Mouse (Mus musculus) urinary bladder, postnatal 25 days (tissue): ENCODE data around the gene Pdcd4.
A peak's percentile ranks its signal among the peaks of the same experiment; 100 is the strongest.

Experiments
- DNase-seq: peaks from one replicate; pipeline ENCODE4 v3.0.0; 2022; ENCODE audit warnings: low spot score

The Pdcd4 gene

GRCm38 (mm10) chr19:53892061-53892460 lies at the start of gene Pdcd4:
Gene Pdcd4 (plus strand): TSS chr19:53892231.
- DNase-seq = no peak

GRCm38 (mm10) chr19:53843972-53844371 lies 48.1 kb upstream of the Pdcd4 start:
- no peak for DNase-seq

- no peak for DNase-seq
Measured at GRCm38 (mm10) chr19:53848272-53848995, 43.6 kb upstream of the Pdcd4 start.

GRCm38 (mm10) chr19:53850166-53850922 lies 41.7 kb upstream of the Pdcd4 start:
- DNase-seq = peak; percentile 69

- DNase-seq = no peak
Measured at GRCm38 (mm10) chr19:53851352-53851751, 40.7 kb upstream of the Pdcd4 start.

DNA sequence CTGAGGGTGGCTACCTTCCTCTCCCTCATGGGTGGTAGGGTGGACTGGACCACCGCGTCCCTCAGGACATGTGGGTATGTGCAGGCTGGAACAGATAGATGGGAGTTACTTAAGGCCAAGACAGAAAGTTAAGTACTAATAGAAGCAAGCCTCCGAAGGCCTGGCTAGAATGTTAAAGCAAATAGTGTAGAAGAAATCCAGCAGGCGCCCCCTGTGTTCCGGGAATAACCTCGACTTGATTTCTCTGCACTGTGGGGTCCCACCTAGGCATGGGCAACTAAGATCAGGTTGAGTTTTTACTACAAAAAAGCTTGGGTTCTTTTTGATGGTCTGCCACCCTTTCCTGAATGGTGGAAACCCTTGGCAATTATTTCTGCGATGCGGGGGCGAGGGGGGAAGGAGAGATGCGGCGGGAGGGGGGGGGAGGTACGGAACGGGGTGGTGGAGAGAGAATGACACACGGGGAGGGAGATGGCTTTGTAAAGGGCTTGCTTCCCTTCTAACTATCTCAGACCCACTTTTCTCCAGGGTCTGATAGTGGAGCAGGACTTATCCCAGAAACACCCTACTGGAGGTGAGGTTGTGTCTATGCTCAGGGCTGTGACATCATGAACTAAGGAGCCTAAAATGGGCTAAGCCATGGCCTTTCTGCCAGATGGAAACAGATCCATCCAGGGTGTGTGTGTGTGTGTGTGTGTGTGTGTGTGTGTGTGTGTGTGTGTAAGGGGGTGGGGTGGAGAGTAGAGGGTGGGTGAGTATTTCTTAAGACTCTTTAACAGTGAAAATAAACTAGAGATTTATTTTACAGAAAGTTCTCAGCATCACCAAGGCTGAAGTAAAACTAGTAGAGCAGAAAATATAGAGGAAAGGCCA lies 40.0 kb upstream of the Pdcd4 start:
- DNase-seq = no peak

DNA sequence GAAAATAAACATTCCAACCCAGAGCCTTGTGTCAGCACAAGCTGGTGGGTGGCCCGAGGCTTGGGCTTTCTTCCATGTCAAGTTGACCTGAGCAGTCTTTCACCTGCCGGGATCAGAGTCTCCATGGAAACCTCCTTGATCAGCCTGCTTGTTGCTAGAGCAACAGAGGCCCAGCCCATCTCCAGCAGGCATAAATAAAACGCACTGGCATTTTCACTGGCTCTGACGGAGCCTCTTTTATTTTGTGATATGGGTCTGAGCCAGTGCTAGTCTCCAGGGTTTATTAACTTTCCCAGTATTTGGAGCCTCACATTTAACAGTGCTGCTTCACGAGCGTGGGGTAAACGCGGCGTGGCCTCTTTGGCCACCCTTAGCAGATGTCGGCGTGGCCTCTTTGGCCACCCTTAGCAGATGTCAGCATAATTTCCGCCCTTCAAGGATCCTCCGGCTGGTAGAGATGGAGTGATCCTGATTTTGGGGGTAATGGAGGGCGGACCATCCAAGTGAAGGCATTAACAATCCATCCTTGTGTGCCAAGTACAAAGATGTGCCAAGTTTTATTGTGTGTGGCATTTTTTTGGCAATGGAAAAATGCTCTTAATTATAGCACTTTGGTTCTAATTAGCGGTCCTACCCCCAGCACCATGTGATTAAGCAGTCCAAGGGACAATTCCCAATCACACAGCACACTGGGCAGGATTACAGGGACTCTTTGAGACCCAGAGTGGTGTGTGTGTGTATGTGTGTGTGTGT lies 39.2 kb upstream of the Pdcd4 start:
- DNase-seq = peak; percentile 49

DNA sequence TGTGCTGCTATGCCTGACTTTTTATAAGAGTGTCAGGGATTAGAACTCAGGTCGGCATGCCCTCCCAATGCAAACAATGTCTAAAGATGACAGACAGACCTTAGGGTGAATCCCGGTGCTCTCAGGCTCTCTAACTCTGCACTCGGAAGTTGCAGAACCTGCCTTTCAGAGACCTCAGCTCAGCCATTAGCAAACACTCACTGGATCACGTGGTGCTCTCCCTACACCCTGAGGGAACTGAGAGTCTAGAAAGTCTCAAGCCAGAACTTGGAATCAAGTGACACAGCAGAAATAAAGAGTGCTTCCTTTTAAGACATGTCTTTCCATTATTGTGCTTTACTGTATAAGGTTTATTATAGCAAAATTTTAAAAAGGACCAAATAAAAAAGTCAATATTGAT lies 37.1 kb upstream of the Pdcd4 start:
- DNase-seq = no peak

GRCm38 (mm10) chr19:53855781-53856180 lies 36.2 kb upstream of the Pdcd4 start:
- no peak for DNase-seq

DNA sequence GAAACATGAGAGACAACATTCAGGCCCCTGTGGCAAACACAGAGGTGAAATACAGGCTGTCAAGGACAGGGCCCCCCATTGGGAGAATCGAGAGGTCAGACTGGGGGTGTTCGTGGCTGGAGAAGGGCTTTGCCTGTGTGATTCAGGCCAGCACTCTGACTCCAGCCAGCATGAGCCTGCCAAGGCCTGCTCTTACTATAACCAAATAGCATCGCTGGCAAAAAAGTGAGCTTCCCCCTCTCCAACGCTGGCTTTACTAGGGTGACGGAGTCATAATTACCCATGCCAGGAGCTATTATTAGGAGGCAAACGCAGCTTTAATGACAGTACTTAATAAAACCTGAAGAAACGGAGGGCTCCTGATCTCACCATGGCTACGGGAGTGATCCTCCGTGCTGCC lies 35.2 kb upstream of the Pdcd4 start:
- DNase-seq = no peak

DNA sequence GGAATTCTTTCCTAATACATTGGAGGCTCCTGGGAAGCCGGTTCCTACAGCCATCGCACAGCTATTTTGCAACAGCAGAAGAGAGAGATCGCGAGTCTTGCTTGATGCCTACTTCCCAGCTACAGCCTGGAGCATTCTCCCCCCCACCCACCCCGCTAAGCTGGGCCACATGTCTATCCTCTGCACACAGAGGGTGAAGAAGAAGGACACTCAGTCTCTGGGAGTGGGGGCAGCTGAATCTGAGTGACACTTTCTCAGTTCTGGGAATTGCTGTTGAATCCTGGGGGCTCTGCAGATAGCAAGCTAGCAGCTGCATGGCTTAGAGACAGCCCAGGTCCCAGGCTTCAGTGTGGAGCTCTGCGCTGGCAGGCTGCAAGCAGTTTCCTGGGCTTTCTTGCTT lies 34.1 kb upstream of the Pdcd4 start:
- DNase-seq = no peak

DNA sequence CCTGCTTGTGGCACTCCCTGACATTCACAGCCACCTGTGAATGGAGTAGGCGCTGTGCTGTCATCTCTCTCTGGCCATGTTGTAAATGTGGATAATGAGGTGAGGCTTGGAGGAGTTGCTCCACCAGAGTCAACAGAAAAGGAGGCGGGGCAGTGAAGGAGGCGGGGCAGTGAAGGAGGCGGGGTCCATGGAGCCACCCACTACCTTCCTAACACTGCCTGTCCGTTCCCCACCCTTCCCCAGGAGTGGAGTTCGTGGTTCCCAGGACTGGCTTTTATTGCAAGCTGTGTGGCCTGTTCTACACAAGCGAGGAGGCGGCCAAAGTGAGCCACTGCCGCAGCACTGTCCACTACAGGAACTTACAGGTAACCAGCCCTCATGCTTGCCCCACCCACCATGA lies 32.9 kb upstream of the Pdcd4 start:
- DNase-seq = no peak

- DNase-seq = no peak
Measured at GRCm38 (mm10) chr19:53859593-53859992, 32.4 kb upstream of the Pdcd4 start.

GRCm38 (mm10) chr19:53861346-53861745 lies 30.7 kb upstream of the Pdcd4 start:
- no peak for DNase-seq

DNA sequence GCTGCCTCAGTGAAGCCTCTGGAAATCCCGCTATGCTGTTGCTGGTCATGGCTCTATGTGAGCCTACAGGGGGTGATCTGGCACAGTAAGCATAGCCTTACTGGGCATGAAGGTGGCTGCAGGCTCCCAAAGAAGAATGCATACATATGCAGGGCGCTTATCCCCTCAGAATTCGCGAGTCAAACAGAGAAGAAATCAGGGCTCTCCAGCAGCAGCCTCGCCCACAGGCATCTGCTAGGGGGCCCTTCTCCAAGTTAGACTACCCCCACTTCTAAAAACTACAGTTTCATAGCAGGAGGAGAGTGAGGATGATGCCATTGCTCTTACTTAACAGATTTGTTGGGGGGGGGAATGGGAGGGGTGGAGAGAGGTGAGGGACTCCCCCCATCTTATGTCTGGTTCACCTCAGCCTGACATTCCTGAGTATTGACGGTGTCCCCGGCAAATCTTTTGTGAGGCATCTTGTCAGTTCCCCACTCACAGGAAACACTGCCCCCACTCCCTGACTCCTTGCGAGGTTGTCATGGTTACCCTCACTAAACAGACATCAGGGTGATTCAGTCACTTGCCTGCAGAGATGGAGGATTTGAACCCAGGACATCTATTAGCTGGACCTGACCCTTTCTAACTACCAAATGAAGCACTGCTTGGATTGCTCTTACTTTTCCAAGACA lies 29.3 kb upstream of the Pdcd4 start:
- no peak for DNase-seq

- DNase-seq = no peak
Measured at GRCm38 (mm10) chr19:53867238-53867637, 24.8 kb upstream of the Pdcd4 start.

DNA sequence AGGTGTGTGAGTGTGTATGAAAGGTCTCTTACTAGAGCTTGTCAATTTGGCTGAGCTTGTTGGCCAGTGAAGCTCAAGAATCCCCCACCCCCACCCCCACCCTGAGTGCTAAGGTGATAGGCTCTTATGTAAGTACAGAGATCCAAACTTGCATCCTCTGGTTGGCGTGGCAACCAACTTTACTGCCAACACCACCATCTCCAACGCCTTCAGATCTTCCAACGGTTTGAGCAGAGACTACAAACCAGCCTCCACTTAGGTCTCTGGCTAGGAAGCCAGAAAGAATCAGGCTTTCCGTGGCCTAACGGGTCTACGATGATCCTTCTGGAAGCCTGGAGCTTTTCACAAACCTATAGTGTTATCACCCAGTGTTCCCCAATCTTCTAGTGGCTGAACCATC lies 23.9 kb upstream of the Pdcd4 start:
- no peak for DNase-seq

DNA sequence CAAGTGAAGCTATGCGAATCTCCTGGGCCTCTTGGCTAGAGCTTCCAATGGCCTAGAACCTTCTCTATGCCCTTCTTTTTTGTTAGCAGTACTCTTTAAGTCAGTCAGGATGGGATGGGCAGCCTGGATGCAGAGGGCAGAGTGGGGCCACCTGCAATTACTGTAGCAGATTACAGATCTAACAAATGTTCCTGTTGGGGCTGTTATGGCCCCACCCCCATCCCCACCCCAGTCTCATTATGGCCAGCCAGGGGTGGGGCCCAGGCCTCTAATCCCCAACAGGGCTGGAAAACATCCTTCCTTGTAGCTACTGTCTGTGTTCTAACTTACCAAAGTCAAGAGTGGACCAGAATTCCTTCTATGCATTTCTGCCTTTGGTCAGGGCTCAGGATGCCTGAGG lies 23.2 kb upstream of the Pdcd4 start:
- no peak for DNase-seq

- DNase-seq = no peak
Measured at GRCm38 (mm10) chr19:53869427-53870385, 22.3 kb upstream of the Pdcd4 start.

DNA sequence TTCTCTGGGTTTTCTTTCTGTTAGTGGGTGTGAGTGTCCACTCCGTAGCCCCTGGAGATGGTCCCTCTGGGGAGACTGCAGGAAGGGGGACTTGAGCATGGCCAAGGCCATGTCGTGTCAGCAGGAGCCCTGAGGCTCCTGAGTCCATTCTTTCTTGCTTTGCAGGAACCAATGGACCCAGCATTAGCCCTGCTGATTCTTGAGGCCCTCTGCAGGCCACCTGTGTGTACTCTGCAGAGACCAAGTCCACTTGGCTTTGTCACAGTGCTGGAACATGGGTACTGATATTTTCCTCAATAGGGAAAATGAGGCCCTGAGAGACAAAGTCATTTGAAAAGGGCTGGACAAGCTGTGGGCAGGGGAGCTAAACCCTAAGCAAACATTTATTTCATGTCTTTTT lies 21.5 kb upstream of the Pdcd4 start:
- DNase-seq = no peak
